Mouse (Mus musculus): ENCODE measurements around the gene Phc3. TPM values are rescaled to one million over a fixed set of nuclear protein-coding genes. Genes with fewer than 3 reads are reported as not detected.
A peak's percentile ranks its signal among the peaks of the same experiment; 100 is the strongest.

Gene Phc3
- total RNA-seq (2014; fragmentation: Nextera tagmentation) = 31.6 and 33.7 TPM in 2 replicates
- 13.8 and 14.1 TPM in 2 replicates for total RNA-seq (2017)

GRCm38 (mm10) chr3:30969104-30969581 lies at the start of gene Phc3:
TSS of gene Phc3 (minus strand) at chr3:30969415.
- ATAC-seq (replicated peaks; ENCODE audit: poor library complexity, severe bottlenecking) = peak; percentile 93

- ATAC-seq (replicated peaks; ENCODE audit: poor library complexity, severe bottlenecking) = no peak
Observed at GRCm38 (mm10) chr3:31017652-31018051, 48.4 kb upstream of the Phc3 start.

- ATAC-seq (replicated peaks; ENCODE audit: poor library complexity, severe bottlenecking) = no peak
Observed at GRCm38 (mm10) chr3:31016594-31017196, 47.5 kb upstream of the Phc3 start.

- ATAC-seq (replicated peaks; ENCODE audit: poor library complexity, severe bottlenecking) = no peak
Observed at GRCm38 (mm10) chr3:31015682-31016443, 46.6 kb upstream of the Phc3 start.

GRCm38 (mm10) chr3:31014374-31014773 lies 45.2 kb upstream of the Phc3 start:
- no peak for ATAC-seq (replicated peaks; ENCODE audit: poor library complexity, severe bottlenecking)

- no peak for ATAC-seq (replicated peaks; ENCODE audit: poor library complexity, severe bottlenecking)
Observed at GRCm38 (mm10) chr3:31004320-31005209, 35.4 kb upstream of the Phc3 start.

GRCm38 (mm10) chr3:31001048-31001676 lies 31.9 kb upstream of the Phc3 start:
- no peak for ATAC-seq (replicated peaks; ENCODE audit: poor library complexity, severe bottlenecking)

GRCm38 (mm10) chr3:31000018-31000407 lies 30.8 kb upstream of the Phc3 start:
- no peak for ATAC-seq (replicated peaks; ENCODE audit: poor library complexity, severe bottlenecking)

GRCm38 (mm10) chr3:30999401-31000017 lies 30.3 kb upstream of the Phc3 start:
- ATAC-seq (replicated peaks; ENCODE audit: poor library complexity, severe bottlenecking) = no peak

- ATAC-seq (replicated peaks; ENCODE audit: poor library complexity, severe bottlenecking) = no peak
Observed at GRCm38 (mm10) chr3:30996688-30997014, 27.4 kb upstream of the Phc3 start.

- ATAC-seq (replicated peaks; ENCODE audit: poor library complexity, severe bottlenecking) = peak; percentile 28
Observed at GRCm38 (mm10) chr3:30995899-30996687, 26.9 kb upstream of the Phc3 start.

GRCm38 (mm10) chr3:30995283-30995898 lies 26.2 kb upstream of the Phc3 start, which contains the start of gene Prkci:
TSS of gene Prkci (plus strand) at chr3:30995747.
- ATAC-seq (replicated peaks; ENCODE audit: poor library complexity, severe bottlenecking) = peak; percentile 87

GRCm38 (mm10) chr3:30994859-30995258 lies 25.6 kb upstream of the Phc3 start:
- ATAC-seq (replicated peaks; ENCODE audit: poor library complexity, severe bottlenecking) = no peak

- ATAC-seq (replicated peaks; ENCODE audit: poor library complexity, severe bottlenecking) = peak; percentile 26
Observed at GRCm38 (mm10) chr3:30993066-30993573, 23.9 kb upstream of the Phc3 start.

GRCm38 (mm10) chr3:30992161-30992560 lies 22.9 kb upstream of the Phc3 start:
- ATAC-seq (replicated peaks; ENCODE audit: poor library complexity, severe bottlenecking) = peak; percentile 39

GRCm38 (mm10) chr3:30987396-30988318 lies 18.4 kb upstream of the Phc3 start:
- no peak for ATAC-seq (replicated peaks; ENCODE audit: poor library complexity, severe bottlenecking)

GRCm38 (mm10) chr3:30982924-30983536 lies 13.8 kb upstream of the Phc3 start:
- no peak for ATAC-seq (replicated peaks; ENCODE audit: poor library complexity, severe bottlenecking)
